Mouse (Mus musculus) C2C12 (cell line): ENCODE data around the gene Rubcnl. TPM values are rescaled to one million over a fixed set of nuclear protein-coding genes. Genes with fewer than 3 reads are reported as not detected.

Experiments
- H3K27me3 ChIP-seq: one replicate; pipeline ENCODE4 v1.6.1; 2011; ENCODE audit not compliant: control insufficient read depth, insufficient read depth, insufficient read length
- H3K36me3 ChIP-seq: one replicate; pipeline ENCODE4 v1.6.1; 2011; ENCODE audit not compliant: control insufficient read depth, insufficient read depth
- H3K4me3 ChIP-seq: one replicate; pipeline ENCODE4 v1.5.1; 2011; ENCODE audit warnings: mild to moderate bottlenecking, control low read depth; ENCODE audit not compliant: poor library complexity, insufficient read depth, severe bottlenecking
- H3K79me2 ChIP-seq: one replicate; pipeline ENCODE4 v1.6.1; 2011; ENCODE audit not compliant: control insufficient read depth, insufficient read depth
- H3K79me3 ChIP-seq: one replicate; pipeline ENCODE4 v1.6.1; 2011; ENCODE audit warnings: low read depth, control low read depth
- H3ac ChIP-seq: one replicate; pipeline ENCODE3; 2011; ENCODE audit warnings: low read depth; ENCODE audit not compliant: control insufficient read depth, insufficient read length
- CEBPB ChIP-seq: IDR thresholded peaks from one replicate; pipeline ENCODE4 v1.6.1; 2011; ENCODE audit warnings: low read depth, mild to moderate bottlenecking, control low read depth, moderate library complexity
- CTCF ChIP-seq: IDR thresholded peaks from one replicate; pipeline ENCODE4 v1.5.1; 2011; ENCODE audit not compliant: control insufficient read depth, insufficient read depth, insufficient read length
- FOSL1 ChIP-seq: IDR thresholded peaks from one replicate; pipeline ENCODE4 v1.8.0; 2011; ENCODE audit warnings: mild to moderate bottlenecking, low read length; ENCODE audit not compliant: poor library complexity, insufficient read depth, severe bottlenecking
- MAX ChIP-seq: IDR thresholded peaks from one replicate; pipeline ENCODE4 v1.6.1; 2011; ENCODE audit warnings: mild to moderate bottlenecking, control low read depth
- MYOD1 ChIP-seq: IDR thresholded peaks from one replicate; pipeline ENCODE4 v1.6.1; 2011; ENCODE audit warnings: low read depth; ENCODE audit not compliant: control insufficient read depth, insufficient read length
- MYOG ChIP-seq: IDR thresholded peaks from one replicate; pipeline ENCODE4 v1.6.1; 2011; ENCODE audit not compliant: control insufficient read depth, insufficient read length; ENCODE audit errors: extremely low read depth
- USF1 ChIP-seq: IDR thresholded peaks from one replicate; pipeline ENCODE4 v1.6.1; 2011; ENCODE audit warnings: low read depth, mild to moderate bottlenecking, control low read depth, moderate library complexity
- polyA plus RNA-seq: library from polyadenylated mRNA; unstranded; fragments of >200 nt; fragmentation: generic; extraction: Trizol; gene quantifications from one replicate; pipeline ENCODE4 v1.2.1, GENCODE M21; 2012; ENCODE audit warnings: missing spikeins

The Rubcnl gene
- polyA plus RNA-seq, 1 experiment, result 0.40 TPM

DNA sequence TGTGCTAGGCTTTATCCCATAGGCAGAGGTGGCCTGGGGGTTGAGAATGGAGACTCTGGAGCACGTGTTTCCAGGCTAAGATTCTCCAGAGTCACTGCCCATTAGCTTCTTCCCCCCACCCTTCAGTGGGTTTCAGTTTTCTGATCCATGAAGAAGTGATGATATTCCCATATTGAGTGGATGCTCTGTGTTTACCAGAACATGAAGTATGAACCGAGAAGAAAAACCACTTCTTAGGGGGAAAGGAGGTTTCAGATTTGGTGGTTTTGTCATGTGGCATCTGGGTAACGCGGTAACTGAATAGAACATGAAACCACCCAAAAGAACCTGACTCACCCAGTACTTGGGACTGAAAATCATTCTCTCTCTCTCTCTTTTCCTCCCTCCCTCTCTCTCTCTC, 3.0 kb downstream of the Rubcnl start:
- no peak overlapping the region for H3ac ChIP-seq
- TF ChIP-seq CTCF, result no peak
- TF ChIP-seq USF1, result peak; percentile 56
- no peaks in the 10 kb centered on the region for H3K79me2 ChIP-seq
- no peaks in the 10 kb centered on the region for H3K27me3 ChIP-seq
- no peak overlapping the region for H3K4me3 ChIP-seq
- no peaks in the 10 kb centered on the region for H3K79me3 ChIP-seq
- H3K36me3 ChIP-seq, result no peaks in the 10 kb centered on the region

- no peaks in the 10 kb centered on the region for H3K27me3 ChIP-seq
- TF ChIP-seq MAX (no peak), USF1 (no peak), CEBPB (no peak), FOSL1 (no peak), MYOD1 (no peak), CTCF (no peak), MYOG (no peak)
- no peaks in the 10 kb centered on the region for H3K79me3 ChIP-seq
- no peak overlapping the region for H3K4me3 ChIP-seq
- no peak overlapping the region for H3ac ChIP-seq
- no peaks in the 10 kb centered on the region for H3K36me3 ChIP-seq
- no peaks in the 10 kb centered on the region for H3K79me2 ChIP-seq
These were observed 4.9 kb downstream of the Rubcnl start for GRCm38 (mm10) chr14:75020581-75021253.

DNA sequence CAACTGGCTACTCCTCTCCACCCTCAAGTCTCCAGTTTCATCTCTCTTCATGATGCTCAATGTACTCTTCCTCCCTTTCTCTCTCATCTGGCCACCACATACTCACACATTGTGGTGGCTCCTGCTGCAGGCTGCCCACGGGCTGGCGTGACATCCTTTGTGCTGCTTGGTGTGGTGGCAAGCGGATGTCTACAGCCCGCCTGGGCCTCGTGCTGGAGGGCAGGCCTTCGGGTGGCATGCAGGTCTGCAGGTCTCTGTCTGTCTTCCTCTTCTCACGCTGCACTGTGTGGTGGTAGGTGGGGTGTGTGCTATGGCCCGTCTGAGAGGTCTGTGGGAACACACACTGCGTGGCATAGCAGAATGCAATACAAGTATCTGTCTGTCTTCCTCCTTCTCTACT, 6.7 kb downstream of the Rubcnl start:
- Histone ChIP-seq H3K79me2 (no peaks in the 10 kb centered on the region), H3ac (no peak overlapping the region), H3K4me3 (no peak overlapping the region), H3K27me3 (no peaks in the 10 kb centered on the region), H3K79me3 (no peaks in the 10 kb centered on the region), H3K36me3 (no peaks in the 10 kb centered on the region)
- TF ChIP-seq FOSL1, result no peak
- TF ChIP-seq USF1, result no peak
- TF ChIP-seq MAX, result no peak
- no peak for TF ChIP-seq CTCF
- TF ChIP-seq CEBPB, result no peak
- TF ChIP-seq MYOG, result no peak
- no peak for TF ChIP-seq MYOD1

- H3K36me3 ChIP-seq, result no peaks in the 10 kb centered on the region
- no peak for TF ChIP-seq USF1
- no peak overlapping the region for H3K4me3 ChIP-seq
- no peak overlapping the region for H3ac ChIP-seq
- H3K79me2 ChIP-seq, result no peaks in the 10 kb centered on the region
- no peaks in the 10 kb centered on the region for H3K27me3 ChIP-seq
- H3K79me3 ChIP-seq, result no peaks in the 10 kb centered on the region
These were observed 9.2 kb downstream of the Rubcnl start for GRCm38 (mm10) chr14:75024793-75025710.

DNA sequence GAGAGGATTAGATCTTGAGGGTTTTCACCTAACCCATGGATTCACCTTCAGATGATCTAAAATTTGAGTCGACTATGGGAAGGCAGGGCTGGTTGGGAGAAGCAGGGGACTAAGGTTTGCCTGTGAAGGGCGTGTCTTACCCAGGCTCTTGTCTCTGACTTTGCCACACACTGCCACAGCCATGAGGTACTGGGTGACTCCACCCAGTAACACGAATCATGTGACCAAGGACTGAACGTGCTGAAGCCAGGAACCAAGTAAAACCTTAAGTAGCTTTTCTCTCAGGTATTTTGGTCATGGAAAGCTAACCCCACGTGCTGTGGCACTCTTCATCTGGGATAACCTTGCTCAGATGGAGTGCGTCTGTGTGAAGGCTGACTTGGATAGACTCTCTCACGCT, 14.9 kb downstream of the Rubcnl start:
- Histone ChIP-seq H3ac (no peak overlapping the region), H3K79me3 (no peaks in the 10 kb centered on the region), H3K79me2 (no peaks in the 10 kb centered on the region), H3K4me3 (no peak overlapping the region), H3K36me3 (no peaks in the 10 kb centered on the region), H3K27me3 (no peaks in the 10 kb centered on the region)
- TF ChIP-seq CEBPB, result no peak
- TF ChIP-seq CTCF, result no peak
- TF ChIP-seq MYOG, result no peak
- TF ChIP-seq MAX, result no peak
- no peak for TF ChIP-seq MYOD1
- no peak for TF ChIP-seq USF1
- TF ChIP-seq FOSL1, result no peak

DNA sequence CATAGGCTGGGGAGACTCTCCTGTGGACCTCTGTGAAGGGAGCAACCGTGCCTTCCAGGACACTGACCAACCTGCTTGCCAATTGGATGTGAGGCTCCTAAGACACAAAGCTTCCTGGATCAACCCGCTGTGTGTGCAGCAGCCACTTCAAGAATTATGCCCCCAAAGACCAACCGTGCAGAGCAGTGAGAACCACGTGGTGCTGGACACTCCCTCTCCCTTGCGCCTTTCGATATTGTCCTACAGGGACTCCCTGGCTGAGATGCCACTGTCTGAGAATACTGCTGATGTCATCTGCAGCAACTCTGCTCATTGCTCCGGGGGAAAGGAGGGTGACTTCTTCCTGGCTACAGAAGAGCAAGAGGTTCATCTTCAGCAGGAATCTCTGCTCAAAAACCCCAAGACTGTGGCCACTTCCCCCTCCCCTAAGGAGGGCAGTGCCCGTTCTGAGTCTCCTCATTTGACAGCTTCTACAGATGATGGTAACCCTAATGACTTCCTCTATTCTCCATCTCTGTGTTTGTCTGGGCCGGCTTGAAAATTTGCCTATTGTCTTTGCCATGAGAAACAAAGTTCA, 16.3 kb downstream of the Rubcnl start:
- Histone ChIP-seq H3K79me2 (no peaks in the 10 kb centered on the region), H3K36me3 (no peaks in the 10 kb centered on the region), H3K27me3 (no peaks in the 10 kb centered on the region), H3ac (no peak overlapping the region), H3K79me3 (no peaks in the 10 kb centered on the region), H3K4me3 (no peak overlapping the region)
- TF ChIP-seq FOSL1 (no peak), MAX (no peak), CEBPB (no peak), MYOG (no peak), MYOD1 (no peak), CTCF (no peak), USF1 (no peak)
